Mouse (Mus musculus) stomach, postnatal 0 days (tissue): Measurements from ENCODE around the gene Pdzd2. TPM values are rescaled to one million over a fixed set of nuclear protein-coding genes. Genes with fewer than 3 reads are reported as not detected.

Experiments
- ATAC-seq: fragments of 200-750 bp; cut with Nextera tagmentation; 2 replicates; pipeline ENCODE4 v1.8.0; 2017; ENCODE audit not compliant: low FRiP score, low TSS enrichment
- DNase-seq: peaks from one replicate; pipeline ENCODE4 v3.0.0-alpha.2; 2016; ENCODE audit warnings: low spot score
- H3K27ac ChIP-seq: fragments of 300-500 bp; sonication (generic); replicated peaks from 2 replicates; pipeline ENCODE4 v1.5.1; 2014; ENCODE audit warnings: mild to moderate bottlenecking, control low read depth
- H3K27me3 ChIP-seq: fragments of 300-500 bp; sonication (generic); 2 replicates; pipeline ENCODE4 v1.6.1; 2014; ENCODE audit warnings: low read length; ENCODE audit not compliant: control insufficient read depth, insufficient read depth
- H3K36me3 ChIP-seq: fragments of 300-500 bp; sonication (generic); 2 replicates; pipeline ENCODE4 v1.6.1; 2014; ENCODE audit warnings: low read length, mixed read lengths; ENCODE audit not compliant: control insufficient read depth, insufficient read depth
- H3K4me1 ChIP-seq: fragments of 300-500 bp; sonication (generic); replicated peaks from 2 replicates; pipeline ENCODE4 v1.6.1; 2014; ENCODE audit warnings: antibody characterized with exemption; ENCODE audit not compliant: control insufficient read depth, insufficient read depth
- H3K4me2 ChIP-seq: fragments of 300-500 bp; sonication (generic); replicated peaks from 2 replicates; pipeline ENCODE4 v1.6.1; 2014; ENCODE audit warnings: low read depth, mild to moderate bottlenecking, control low read depth, moderate library complexity
- H3K4me3 ChIP-seq: fragments of 300-500 bp; sonication (generic); 2 replicates; pipeline ENCODE4 v1.5.1; 2014; ENCODE audit warnings: low read depth, low read length, control low read depth
- H3K9ac ChIP-seq: fragments of 300-500 bp; sonication (generic); 2 replicates; pipeline ENCODE4 v1.6.1; 2014; ENCODE audit warnings: mild to moderate bottlenecking, low read length, control low read depth, mixed read lengths
- H3K9me3 ChIP-seq: fragments of 300-500 bp; sonication (generic); 2 replicates; pipeline ENCODE4 v1.6.1; 2016; ENCODE audit warnings: low read length; ENCODE audit not compliant: control insufficient read depth
- CTCF ChIP-seq: IDR thresholded peaks from 2 replicates; pipeline ENCODE4 v1.5.1; 2016; ENCODE audit warnings: antibody characterized with exemption, low read depth, mild to moderate bottlenecking, moderate library complexity
- EP300 ChIP-seq: optimal IDR thresholded peaks from 2 replicates; pipeline ENCODE3; 2016; ENCODE audit warnings: antibody characterized with exemption
- WGBS: fragments of 180-500 bp; shearing (Covaris S2); extraction: QIAGEN DNeasy Blood & Tissue Kit; methylation state at CpG from one replicate; pipeline ENCODE4 v1.1.7; 2014; 5-methylcytosine and 5-hydroxymethylcytosine counted together
- polyA plus RNA-seq: library from polyadenylated mRNA; unstranded; fragments of >200 nt; fragmentation: Nextera tagmentation; extraction: Ambion mirVana; gene quantifications from 2 replicates; pipeline ENCODE4 v1.2.1, GENCODE M21; 2015

Gene Pdzd2
- polyA plus RNA-seq, 1 experiment from 2014 or later, result 19.1 TPM

GRCm38 (mm10) chr15:12362701-12363040 is 377.1 kb downstream of the Pdzd2 start:
- TF ChIP-seq EP300, result no peak
- no peak for TF ChIP-seq CTCF
- Histone ChIP-seq H3K27me3 (no peaks in the 10 kb centered on the region), H3K36me3 (no peaks in the 10 kb centered on the region; the same call in 1 of the 2 replicates), H3K27ac (no peak overlapping the region), H3K9ac (no peak overlapping the region), H3K4me2 (no peak overlapping the region), H3K4me3 (no peak overlapping the region), H3K9me3 (no peaks in the 10 kb centered on the region), H3K4me1 (no peaks in the 10 kb centered on the region)
- ATAC-seq (no peak), DNase-seq (no peak)
- 90% methylated on average over 6 of the region's 6 CpGs for WGBS

- Histone ChIP-seq H3K36me3 (no peaks in the 10 kb centered on the region; the same call in 1 of the 2 replicates), H3K27ac (no peak overlapping the region), H3K9me3 (no peaks in the 10 kb centered on the region), H3K9ac (no peak overlapping the region), H3K4me3 (no peak overlapping the region), H3K27me3 (no peaks in the 10 kb centered on the region), H3K4me2 (no peak overlapping the region), H3K4me1 (no peaks in the 10 kb centered on the region)
- DNase-seq (no peak), ATAC-seq (no peak)
- TF ChIP-seq CTCF (no peak), EP300 (no peak)
- 85% methylated on average over 14 of the region's 14 CpGs for WGBS
Measured at GRCm38 (mm10) chr15:12362001-12362700, 377.6 kb downstream of the Pdzd2 start.

- H3K9ac ChIP-seq, result no peak overlapping the region
- no peaks in the 10 kb centered on the region for H3K9me3 ChIP-seq
- DNase-seq, result no peak
- H3K4me2 ChIP-seq, result no peak overlapping the region
- no peak overlapping the region for H3K4me3 ChIP-seq
- H3K27ac ChIP-seq, result no peak overlapping the region
- H3K4me1 ChIP-seq, result no peaks in the 10 kb centered on the region
- TF ChIP-seq EP300 (no peak), CTCF (no peak)
- WGBS, result 71% methylated on average over 19 of the region's 19 CpGs
- no peak for ATAC-seq
- no peaks in the 10 kb centered on the region for H3K27me3 ChIP-seq
- no peaks in the 10 kb centered on the region; the same call in 1 of the 2 replicates for H3K36me3 ChIP-seq
Measured at GRCm38 (mm10) chr15:12360519-12361212, 379.1 kb downstream of the Pdzd2 start.

- ATAC-seq, result no peak
- 93% methylated on average over 5 of the region's 5 CpGs for WGBS
Measured at GRCm38 (mm10) chr15:12358384-12358783, 381.3 kb downstream of the Pdzd2 start.

DNA sequence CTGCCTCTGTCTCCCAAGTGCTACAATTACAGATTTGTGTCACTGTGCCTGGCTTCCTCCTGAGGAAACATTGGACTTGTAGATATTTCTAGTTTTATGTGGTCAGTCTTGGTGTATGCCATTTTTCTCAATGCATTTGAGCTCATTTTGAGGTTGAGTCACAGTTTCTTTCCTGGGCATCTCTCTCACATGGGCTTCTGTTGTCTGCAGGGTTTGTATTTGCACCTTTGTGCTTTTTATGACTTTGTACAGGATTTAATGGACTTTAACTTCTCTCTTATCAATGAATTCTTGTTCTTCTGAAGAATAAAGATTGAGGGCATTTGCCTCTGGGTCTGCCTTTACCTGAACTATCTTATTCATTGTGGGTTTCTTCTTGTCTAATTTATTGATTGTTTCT is 382.3 kb downstream of the Pdzd2 start:
- TF ChIP-seq EP300 (no peak), CTCF (no peak)

More at GRCm38 (mm10) chr15:12358384-12358783, 381.3 kb downstream of the Pdzd2 start:
- no peak for DNase-seq
- Histone ChIP-seq H3K27ac (no peak overlapping the region), H3K4me3 (no peak overlapping the region), H3K9me3 (no peaks in the 10 kb centered on the region), H3K9ac (no peak overlapping the region), H3K4me1 (no peaks in the 10 kb centered on the region), H3K27me3 (no peaks in the 10 kb centered on the region), H3K36me3 (0 out of 2 replicates have a peak, but pooled peaks cover 1% of the 10 kb centered on the region), H3K4me2 (no peak overlapping the region)
- TF ChIP-seq CTCF (no peak), EP300 (no peak)

DNA sequence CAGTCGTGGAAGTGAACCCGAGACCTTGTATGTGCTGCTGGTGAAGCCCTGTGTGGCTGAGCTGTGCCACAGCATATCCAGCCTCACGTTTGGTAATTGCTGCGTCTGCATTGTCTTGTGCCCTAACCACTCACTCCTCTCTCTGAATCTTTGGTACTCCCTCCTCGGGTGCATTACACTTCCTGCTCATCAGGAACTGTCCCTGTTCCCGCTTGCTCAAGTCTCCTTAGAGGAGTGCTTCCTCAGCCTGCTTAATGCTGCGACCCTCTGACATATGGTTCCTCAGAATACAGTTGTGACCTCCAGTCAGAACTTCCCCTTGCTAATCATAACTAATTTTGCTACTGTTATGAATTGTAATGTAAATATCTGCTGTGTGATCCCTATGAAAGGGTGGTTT is 383.8 kb downstream of the Pdzd2 start:
- 52% methylated on average over 7 of the region's 7 CpGs for WGBS
- peaks cover 6% of the 10 kb centered on the region; the same call in 1 of the 2 replicates for H3K36me3 ChIP-seq
- TF ChIP-seq EP300 (no peak), CTCF (no peak)

More for the DNA sequence above, 382.3 kb downstream of the Pdzd2 start:
- ATAC-seq (no peak), DNase-seq (no peak)
- H3K9ac ChIP-seq, result no peak overlapping the region
- 0 out of 2 replicates have a peak, but pooled peaks cover 3% of the 10 kb centered on the region for H3K36me3 ChIP-seq
- no peaks in the 10 kb centered on the region for H3K9me3 ChIP-seq
- H3K27ac ChIP-seq, result no peak overlapping the region
- H3K4me3 ChIP-seq, result no peak overlapping the region
- H3K27me3 ChIP-seq, result no peaks in the 10 kb centered on the region
- no peak overlapping the region for H3K4me2 ChIP-seq
- H3K4me1 ChIP-seq, result no peaks in the 10 kb centered on the region

More for the DNA sequence above, 383.8 kb downstream of the Pdzd2 start:
- H3K9ac ChIP-seq, result no peak overlapping the region
- ATAC-seq (peak; percentile 9; the same call in 1 of the 2 replicates), DNase-seq (no peak)
- H3K27ac ChIP-seq, result peak overlapping the region; percentile 73; the same call in 1 of the 2 replicates
- no peaks in the 10 kb centered on the region for H3K9me3 ChIP-seq
- H3K4me2 ChIP-seq, result no peak overlapping the region
- no peak overlapping the region for H3K4me3 ChIP-seq
- no peaks in the 10 kb centered on the region for H3K4me1 ChIP-seq
- H3K27me3 ChIP-seq, result no peaks in the 10 kb centered on the region
